Mouse (Mus musculus) brown adipose tissue, adult 24 weeks (tissue): ENCODE results near the gene Plxna3. TPM values are rescaled to one million over a fixed set of nuclear protein-coding genes. Genes with fewer than 3 reads are reported as not detected.

Experiments
- polyA plus RNA-seq: library from polyadenylated mRNA; stranded (reverse); fragments of >200 nt; gene quantifications from 2 replicates; pipeline ENCODE4 v1.2.4, GENCODE M21; 2012; ENCODE audit not compliant: missing spikeins, insufficient read depth, insufficient read length

Plxna3 gene
- polyA plus RNA-seq, 1 experiment, result 0.75 TPM

Other genes starting within 250 kb of the Plxna3 start
- not detected in 2 replicates for gene Opn1mw, start 201.6 kb upstream of the Plxna3 start, polyA plus RNA-seq
- 9.8 and 10.8 TPM in 2 replicates for gene Mecp2, start 193.7 kb upstream of the Plxna3 start, polyA plus RNA-seq
- gene Tex28, start 161.2 kb upstream of the Plxna3 start, polyA plus RNA-seq, result not detected in 2 replicates
- not detected in 2 replicates for gene Tktl1, start 151.8 kb upstream of the Plxna3 start, polyA plus RNA-seq
- gene Flna, start 79.2 kb upstream of the Plxna3 start, polyA plus RNA-seq, result 24.7 and 28.9 TPM in 2 replicates
- gene Emd, start 74.4 kb upstream of the Plxna3 start, polyA plus RNA-seq, result 18.7 and 31.6 TPM in 2 replicates
- 13.0 and 69.4 TPM in 2 replicates for gene Rpl10, start 58.3 kb upstream of the Plxna3 start, polyA plus RNA-seq
- gene Taz, start 47.2 kb upstream of the Plxna3 start, polyA plus RNA-seq, result 45.1 and 49.6 TPM in 2 replicates
- 9.9 and 11.9 TPM in 2 replicates for gene Dnase1l1, start 46.7 kb upstream of the Plxna3 start, polyA plus RNA-seq
- gene Atp6ap1, start 32.0 kb upstream of the Plxna3 start, polyA plus RNA-seq, result 84.3 and 85.2 TPM in 2 replicates
- 62.2 and 64.9 TPM in 2 replicates for gene Gdi1, start 24.1 kb upstream of the Plxna3 start, polyA plus RNA-seq
- gene Fam50a, start 16.0 kb upstream of the Plxna3 start, polyA plus RNA-seq, result 31.9 and 34.9 TPM in 2 replicates
- 85.5 and 92.6 TPM in 2 replicates for gene Lage3, start 24.6 kb downstream of the Plxna3 start, polyA plus RNA-seq
- gene Ubl4a, start 44.2 kb downstream of the Plxna3 start, polyA plus RNA-seq, result 48.6 and 54.3 TPM in 2 replicates
- 6.3 and 7.3 TPM in 2 replicates for gene Slc10a3, start 44.3 kb downstream of the Plxna3 start, polyA plus RNA-seq
- gene Fam3a, start 64.2 kb downstream of the Plxna3 start, polyA plus RNA-seq, result 17.3 and 20.5 TPM in 2 replicates
- 17.2 and 19.9 TPM in 2 replicates for gene Ikbkg, start 64.2 kb downstream of the Plxna3 start, polyA plus RNA-seq
- gene G6pdx, start 100.1 kb downstream of the Plxna3 start, polyA plus RNA-seq, result 221 and 233 TPM in 2 replicates
- not detected in 2 replicates for gene Gm6880, start 152.3 kb downstream of the Plxna3 start, polyA plus RNA-seq
- not detected in 2 replicates for gene Olfr1326-ps1, start 245.8 kb downstream of the Plxna3 start, polyA plus RNA-seq